Mouse (Mus musculus) limb, embryonic 11.5 days (tissue): ENCODE data around the gene Bloc1s3. TPM values are rescaled to one million over a fixed set of nuclear protein-coding genes. Genes with fewer than 3 reads are reported as not detected.

ENCODE experiments used
- ATAC-seq: fragments of 200-750 bp; cut with Nextera tagmentation; 2 replicates; pipeline ENCODE4 v1.8.0; 2017; ENCODE audit warnings: low read depth; ENCODE audit not compliant: insufficient number of reproducible peaks, low FRiP score, low TSS enrichment
- DNase-seq: peaks from one replicate; pipeline ENCODE4 v3.0.0-alpha.2; 2015; ENCODE audit warnings: low spot score
- H3K27ac ChIP-seq: fragments of 300-500 bp; sonication (generic); replicated peaks from 2 replicates; pipeline ENCODE4 v1.5.1; 2014; ENCODE audit warnings: low read depth, mild to moderate bottlenecking, low read length
- H3K27me3 ChIP-seq: fragments of 300-500 bp; sonication (generic); 2 replicates; pipeline ENCODE4 v1.6.1; 2014; ENCODE audit warnings: mild to moderate bottlenecking, low read length, mixed read lengths; ENCODE audit not compliant: control insufficient read depth, insufficient read depth
- H3K36me3 ChIP-seq: fragments of 300-500 bp; sonication (generic); 2 replicates; pipeline ENCODE4 v1.6.1; 2014; ENCODE audit warnings: mild to moderate bottlenecking, low read length, moderate library complexity, mixed read lengths; ENCODE audit not compliant: control insufficient read depth, insufficient read depth
- H3K4me1 ChIP-seq: fragments of 300-500 bp; sonication (generic); 2 replicates; pipeline ENCODE4 v1.6.1; 2014; ENCODE audit warnings: low read length, mixed read lengths; ENCODE audit not compliant: control insufficient read depth, insufficient read depth
- H3K4me2 ChIP-seq: fragments of 300-500 bp; sonication (generic); 2 replicates; pipeline ENCODE4 v1.6.1; 2014; ENCODE audit warnings: low read depth, mild to moderate bottlenecking, moderate library complexity; ENCODE audit not compliant: severe bottlenecking
- H3K4me3 ChIP-seq: fragments of 300-500 bp; sonication (generic); 2 replicates; pipeline ENCODE4 v1.5.1; 2014; ENCODE audit warnings: low read depth, low read length
- H3K9ac ChIP-seq: fragments of 300-500 bp; sonication (generic); 2 replicates; pipeline ENCODE4 v1.6.1; 2014; ENCODE audit warnings: mild to moderate bottlenecking, low read length
- H3K9me3 ChIP-seq: fragments of 300-500 bp; sonication (generic); 2 replicates; pipeline ENCODE4 v1.6.1; 2016; ENCODE audit warnings: low read length; ENCODE audit not compliant: control insufficient read depth
- WGBS: fragments of 180-500 bp; shearing (Covaris S2); extraction: QIAGEN DNeasy Blood & Tissue Kit; methylation state at CpG from one replicate; pipeline ENCODE4 v1.1.7; 2014; 5-methylcytosine and 5-hydroxymethylcytosine counted together
- polyA plus RNA-seq: library from polyadenylated mRNA; unstranded; fragments of >200 nt; fragmentation: Nextera tagmentation; extraction: Ambion mirVana; gene quantifications from 2 replicates; pipeline ENCODE4 v1.2.1, GENCODE M21; 2014

Gene Bloc1s3
- polyA plus RNA-seq: 2.3 and 2.7 TPM in 2 replicates

GRCm38 (mm10) chr7:19508150-19508923, at the start of gene Bloc1s3, which contains the start of gene Trappc6a:
Bloc1s3 (minus strand) TSS chr7:19508367.
Trappc6a (plus strand) TSS chr7:19508395.
- H3K4me1 ChIP-seq: peaks cover 3% of the 10 kb centered on the region
- DNase-seq (peak; percentile 93), ATAC-seq (peak; percentile 92)
- no peaks in the 10 kb centered on the region for H3K9me3 ChIP-seq
- H3K4me3 ChIP-seq: peak within 1 kb of the TSS; percentile 81
- no peaks in the 10 kb centered on the region; the same call in 1 of the 2 replicates for H3K36me3 ChIP-seq
- peak within 1 kb of the TSS; percentile 96 for H3K4me2 ChIP-seq
- no peaks in the 10 kb centered on the region for H3K27me3 ChIP-seq
- whole genome bisulfite sequencing: under 1% methylated on average over 56 of the region's 56 CpGs
- H3K27ac ChIP-seq: peak within 1 kb of the TSS; percentile 47
- H3K9ac ChIP-seq: peak within 1 kb of the TSS; percentile 90

GRCm38 (mm10) chr7:19557086-19557485, 48.9 kb upstream of the Bloc1s3 start:
- Histone ChIP-seq H3K9me3 (no peaks in the 10 kb centered on the region), H3K9ac (no peak overlapping the region), H3K27ac (no peak overlapping the region), H3K27me3 (no peaks in the 10 kb centered on the region), H3K4me1 (peaks cover 12% of the 10 kb centered on the region; the same call in 1 of the 2 replicates), H3K4me3 (no peak overlapping the region), H3K36me3 (peaks cover 19% of the 10 kb centered on the region), H3K4me2 (no peak overlapping the region)
- ATAC-seq (no peak), DNase-seq (no peak)
- 94% methylated on average over 2 of the region's 2 CpGs for WGBS

GRCm38 (mm10) chr7:19554168-19554567, 46.0 kb upstream of the Bloc1s3 start:
- H3K9me3 ChIP-seq: no peaks in the 10 kb centered on the region
- no peak overlapping the region for H3K4me3 ChIP-seq
- WGBS: 63% methylated on average over 1 of the region's 1 CpGs
- no peak overlapping the region for H3K4me2 ChIP-seq
- H3K9ac ChIP-seq: no peak overlapping the region
- H3K27me3 ChIP-seq: no peaks in the 10 kb centered on the region
- no peak for DNase-seq
- H3K36me3 ChIP-seq: peaks cover 19% of the 10 kb centered on the region
- no peak for ATAC-seq
- no peak overlapping the region for H3K27ac ChIP-seq
- H3K4me1 ChIP-seq: no peaks in the 10 kb centered on the region; the same call in 1 of the 2 replicates

GRCm38 (mm10) chr7:19552443-19552842, 44.3 kb upstream of the Bloc1s3 start:
- H3K36me3 ChIP-seq: peaks cover 12% of the 10 kb centered on the region; the same call in 1 of the 2 replicates
- no peaks in the 10 kb centered on the region for H3K9me3 ChIP-seq
- H3K27ac ChIP-seq: no peak overlapping the region
- ATAC-seq (no peak), DNase-seq (no peak)
- 67% methylated on average over 2 of the region's 2 CpGs for WGBS
- no peaks in the 10 kb centered on the region for H3K27me3 ChIP-seq
- H3K4me1 ChIP-seq: no peaks in the 10 kb centered on the region
- no peak overlapping the region for H3K4me2 ChIP-seq
- no peak overlapping the region for H3K4me3 ChIP-seq
- no peak overlapping the region for H3K9ac ChIP-seq

GRCm38 (mm10) chr7:19551634-19552033, 43.5 kb upstream of the Bloc1s3 start:
- peaks cover 9% of the 10 kb centered on the region; the same call in 1 of the 2 replicates for H3K36me3 ChIP-seq

GRCm38 (mm10) chr7:19549394-19549793, 41.2 kb upstream of the Bloc1s3 start:
- WGBS: 85% methylated on average over 10 of the region's 10 CpGs
- H3K27me3 ChIP-seq: no peaks in the 10 kb centered on the region
- ATAC-seq: no peak

More at GRCm38 (mm10) chr7:19551634-19552033, 43.5 kb upstream of the Bloc1s3 start:
- Histone ChIP-seq H3K9ac (no peak overlapping the region), H3K4me2 (no peak overlapping the region), H3K9me3 (no peaks in the 10 kb centered on the region), H3K27me3 (no peaks in the 10 kb centered on the region), H3K4me3 (no peak overlapping the region), H3K27ac (no peak overlapping the region), H3K4me1 (0 out of 2 replicates have a peak, but pooled peaks cover under 1% of the 10 kb centered on the region)
- 67% methylated on average over 5 of the region's 5 CpGs for WGBS
- ATAC-seq (no peak), DNase-seq (no peak)

GRCm38 (mm10) chr7:19547344-19547969, 39.3 kb upstream of the Bloc1s3 start:
- Histone ChIP-seq H3K4me3 (no peak overlapping the region), H3K9me3 (no peaks in the 10 kb centered on the region), H3K36me3 (peaks cover under 1% of the 10 kb centered on the region; the same call in 1 of the 2 replicates), H3K4me1 (0 out of 2 replicates have a peak, but pooled peaks cover 3% of the 10 kb centered on the region), H3K9ac (no peak overlapping the region), H3K27me3 (no peaks in the 10 kb centered on the region), H3K4me2 (no peak overlapping the region), H3K27ac (no peak overlapping the region)
- 84% methylated on average over 2 of the region's 2 CpGs for WGBS
- ATAC-seq: no peak
- no peak for DNase-seq

More at GRCm38 (mm10) chr7:19549394-19549793, 41.2 kb upstream of the Bloc1s3 start:
- H3K4me3 ChIP-seq: no peak overlapping the region
- H3K9me3 ChIP-seq: no peaks in the 10 kb centered on the region
- no peak overlapping the region for H3K4me2 ChIP-seq
- H3K27ac ChIP-seq: no peak overlapping the region
- DNase-seq: no peak
- H3K4me1 ChIP-seq: 0 out of 2 replicates have a peak, but pooled peaks cover 3% of the 10 kb centered on the region
- no peak overlapping the region for H3K9ac ChIP-seq
- H3K36me3 ChIP-seq: peaks cover 8% of the 10 kb centered on the region; the same call in 1 of the 2 replicates

GRCm38 (mm10) chr7:19546007-19546406, 37.8 kb upstream of the Bloc1s3 start:
- H3K9me3 ChIP-seq: no peaks in the 10 kb centered on the region
- no peak overlapping the region for H3K9ac ChIP-seq
- no peak for DNase-seq
- 0 out of 2 replicates have a peak, but pooled peaks cover 3% of the 10 kb centered on the region for H3K4me1 ChIP-seq
- no peaks in the 10 kb centered on the region; the same call in 1 of the 2 replicates for H3K36me3 ChIP-seq
- no peak for ATAC-seq
- H3K4me2 ChIP-seq: no peak overlapping the region
- no peak overlapping the region for H3K4me3 ChIP-seq
- WGBS: 70% methylated on average over 3 of the region's 3 CpGs
- no peaks in the 10 kb centered on the region for H3K27me3 ChIP-seq
- H3K27ac ChIP-seq: no peak overlapping the region
